ENCODE assay signal across 9 mouse cellular contexts in the genomic region with DNA sequence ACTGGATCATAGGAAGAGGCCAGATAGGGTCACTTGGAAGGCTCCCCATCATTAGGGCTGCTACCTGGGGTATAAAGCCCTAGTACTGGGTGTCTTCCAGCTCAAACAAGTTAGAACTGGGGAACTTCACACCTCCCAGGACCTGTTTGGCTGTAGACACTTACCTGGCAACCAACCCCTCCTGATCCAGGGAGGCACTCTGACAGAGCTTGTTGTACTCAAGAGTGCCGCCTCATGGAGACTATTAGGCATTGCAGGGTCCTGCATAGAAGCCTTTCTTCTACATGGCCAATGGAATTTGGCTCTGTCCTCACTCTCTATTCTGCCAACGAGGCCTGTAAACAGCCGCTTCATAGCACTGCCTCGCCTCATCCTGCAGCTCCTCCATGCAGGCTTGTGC. TPM values are rescaled to one million over a fixed set of nuclear protein-coding genes. Genes with fewer than 3 reads are reported as not detected.
A peak's percentile ranks its signal among the peaks of the same experiment; 100 is the strongest.
DNase-seq lines count a peak whose midpoint lies in the region; ATAC-seq and TF ChIP-seq lines count a peak whose summit lies in the region.
"Had no signal": no experiment of that assay in that cellular context is flagged by ENCODE, and none has a peak within 500 bp of the region (broad histone marks: within the 10 kb centered on the region; RNA-seq: fewer than 3 reads in every experiment).

No protein-coding gene starts in this region.

- H3K9ac ChIP-seq in liver, adult 2 months (ENCODE audit: low read depth, low read length): no peak overlapping the region
- H3K9ac ChIP-seq in liver, embryonic 12.5 days: no peak overlapping the region
- H3K9ac ChIP-seq: liver, embryonic 15.5 days had no signal

- no peaks in the 10 kb centered on the region for H3K79me2 ChIP-seq in liver, adult 2 months (ENCODE audit: control insufficient read depth, insufficient read depth, low read length)

- no peak overlapping the region for H3K4me2 ChIP-seq in liver, embryonic 12.5 days
- H3K4me2 ChIP-seq: liver, embryonic 15.5 days had no signal

- H3K36me3 ChIP-seq in liver, adult 2 months (ENCODE audit: control insufficient read depth, insufficient read depth, low read length): no peaks in the 10 kb centered on the region
- peaks cover 36% of the 10 kb centered on the region for H3K36me3 ChIP-seq in liver, embryonic 12.5 days
- H3K36me3 ChIP-seq: liver, embryonic 15.5 days had no signal

- H3K27ac ChIP-seq in liver, adult 2 months (replicated peaks; ENCODE audit: insufficient read depth, low read depth, low read length): no peak overlapping the region
- H3K27ac ChIP-seq in liver, embryonic 12.5 days: no peak overlapping the region
- no peak overlapping the region for H3K27ac ChIP-seq in bone marrow macrophage, adult 2 months (ENCODE audit: insufficient read depth, low read depth, low read length)
- H3K27ac ChIP-seq: liver, embryonic 15.5 days had no signal

- H3K4me3 ChIP-seq in liver, adult 2 months (ENCODE audit: insufficient read depth, low read depth, low read length): no peak overlapping the region
- no peak overlapping the region for H3K4me3 ChIP-seq in liver, embryonic 12.5 days
- H3K4me3 ChIP-seq in bone marrow macrophage, adult 2 months (ENCODE audit: insufficient read depth, low read length): no peak overlapping the region
- H3K4me3 ChIP-seq: liver, embryonic 15.5 days had no signal

- H3K9me3 ChIP-seq in liver, embryonic 12.5 days (replicated peaks): no peaks in the 10 kb centered on the region
- H3K9me3 ChIP-seq: liver, embryonic 15.5 days had no signal

- no peaks in the 10 kb centered on the region for H3K27me3 ChIP-seq in liver, adult 2 months (ENCODE audit: control insufficient read depth, insufficient read depth, low read length)
- H3K27me3 ChIP-seq in liver, embryonic 12.5 days (replicated peaks): no peaks in the 10 kb centered on the region
- H3K27me3 ChIP-seq: liver, embryonic 15.5 days had no signal

- TF ChIP-seq POLR2A in liver, adult 2 months (IDR thresholded peaks at IDR 0.05; ENCODE audit: extremely low read depth, insufficient read depth, low read length): no peak
- TF ChIP-seq POLR2A in bone marrow macrophage, adult 2 months (IDR thresholded peaks at IDR 0.05; ENCODE audit: borderline replicate concordance, low read depth, low read length): no peak

- intact Hi-C loops in heart, postnatal 25 days (cut with DNase I): loop anchor here (1.0 kb wide), 1 partner anchor 31 kb away; no protein-coding TSS in a partner anchor

- peak; percentile 65 for TF ChIP-seq CTCF in liver, adult 2 months (IDR thresholded peaks at IDR 0.05; ENCODE audit: low read depth, low read length)
- peak; percentile 36; the same call in 1 of the 2 replicates for TF ChIP-seq CTCF in bone marrow macrophage, adult 2 months (IDR thresholded peaks at IDR 0.05; ENCODE audit: low read depth, low read length)

- 23% methylated on average over 4 of the region's 4 CpGs for WGBS in liver, adult 2 months
- 36% methylated on average over 4 of the region's 4 CpGs for WGBS in liver, embryonic 12.5 days (ENCODE audit: insufficient replicate concordance)

- no peak for ATAC-seq in liver, embryonic 12.5 days
- ATAC-seq in activated CD4-positive, CD25-positive, alpha-beta regulatory T cell, adult 4 months: no peak

- peak; percentile 71 for DNase-seq in adrenal gland, postnatal 14 days
- no peak for DNase-seq in adrenal gland, adult 8-10 months
- peak; percentile 54 for DNase-seq in liver, adult 2 months (ENCODE audit: extremely low read depth, low read depth, low spot score)
- peak; percentile 35 for DNase-seq in heart, postnatal 25 days (ENCODE audit: low spot score)
- peak; percentile 81 for DNase-seq in lung, postnatal 10 days

- H3K4me1 ChIP-seq in liver, adult 2 months (ENCODE audit: control insufficient read depth, insufficient read depth, low read length): peaks cover under 1% of the 10 kb centered on the region
- no peaks in the 10 kb centered on the region for H3K4me1 ChIP-seq in liver, embryonic 12.5 days
- H3K4me1 ChIP-seq in bone marrow macrophage, adult 2 months (ENCODE audit: control insufficient read depth, insufficient read depth, low read length): no peaks in the 10 kb centered on the region
- H3K4me1 ChIP-seq: liver, embryonic 15.5 days had no signal

RNA-seq across cellular contexts. Expression of a gene that starts 17.9 kb away (rescaled TPM):
- total RNA-seq in adrenal gland, postnatal 14 days (2021): 0.83 and 1.2 TPM in 2 replicates
- total RNA-seq in adrenal gland, adult 8-10 months (2022): 1 to 10 TPM in 3 of 4 experiments, under 1 TPM in 1; 0.64 to 2.6 (median 1.9) TPM
- not detected in 2 replicates for total RNA-seq in liver, adult 2 months (2014; rRNA removed)
- 0.20 TPM in 1 of 2 replicates, not detected in the other for polyA plus RNA-seq in liver, adult 2 months (2012; rRNA removed)
- polyA plus RNA-seq in liver, embryonic 12.5 days (2016; fragmentation: Nextera tagmentation; extraction: Ambion mirVana): 0.88 and 0.91 TPM in 2 replicates
- not detected in 2 replicates for polyA plus RNA-seq in bone marrow macrophage, adult 2 months (2012; ENCODE audit: insufficient read depth, insufficient read length, missing spikeins)
- total RNA-seq in heart, postnatal 25 days (2021): 1 to 10 TPM in 1 of 2 experiments, under 1 TPM in 1; 0.55 to 1.1 TPM
- polyA plus RNA-seq in activated CD4-positive, CD25-positive, alpha-beta regulatory T cell, adult 4 months (2017; shearing (Covaris generic)): not detected

RNA-seq across cellular contexts. Expression of a gene that starts 32.5 kb away (rescaled TPM):
- 7.1 and 8.7 TPM in 2 replicates for total RNA-seq in adrenal gland, postnatal 14 days (2021)
- total RNA-seq in adrenal gland, adult 8-10 months (2022): 1 to 10 TPM; 4.8 to 8.3 (median 6.0) TPM
- 2.2 and 2.6 TPM in 2 replicates for total RNA-seq in liver, adult 2 months (2014; rRNA removed)
- polyA plus RNA-seq in liver, adult 2 months (2012; rRNA removed): 9.4 and 10.6 TPM in 2 replicates
- 12.6 and 14.1 TPM in 2 replicates for polyA plus RNA-seq in liver, embryonic 12.5 days (2016; fragmentation: Nextera tagmentation; extraction: Ambion mirVana)
- not detected in 2 replicates for polyA plus RNA-seq in bone marrow macrophage, adult 2 months (2012; ENCODE audit: insufficient read depth, insufficient read length, missing spikeins)
- total RNA-seq in heart, postnatal 25 days (2021): 1 to 10 TPM; 3.1 to 3.4 TPM
- polyA plus RNA-seq in activated CD4-positive, CD25-positive, alpha-beta regulatory T cell, adult 4 months (2017; shearing (Covaris generic)): not detected
